Mouse (Mus musculus) stomach, postnatal 0 days (tissue): Measurements from ENCODE around the gene Spata45.

ENCODE experiments used
- CTCF ChIP-seq: IDR thresholded peaks from 2 replicates; pipeline ENCODE4 v1.5.1; 2016; ENCODE audit warnings: antibody characterized with exemption, low read depth, mild to moderate bottlenecking, moderate library complexity
- EP300 ChIP-seq: optimal IDR thresholded peaks from 2 replicates; pipeline ENCODE3; 2016; ENCODE audit warnings: antibody characterized with exemption

- no peak for TF ChIP-seq CTCF
- no peak for TF ChIP-seq EP300
Observed at GRCm38 (mm10) chr1:191037999-191038398, 1.6 kb downstream of the Spata45 start.
